Mouse (Mus musculus) neural tube, postnatal 0 days (tissue): Measurements from ENCODE around the gene Ube2q1. TPM values are rescaled to one million over a fixed set of nuclear protein-coding genes. Genes with fewer than 3 reads are reported as not detected.

Experiments used
- polyA plus RNA-seq: library from polyadenylated mRNA; unstranded; fragments of >200 nt; fragmentation: Nextera tagmentation; extraction: Ambion mirVana; gene quantifications from 2 replicates; pipeline ENCODE4 v1.2.1, GENCODE M21; 2015

Ube2q1 gene
- 13.1 and 13.9 TPM in 2 replicates for polyA plus RNA-seq

GRCm38 (mm10) chr3:89772968-89773709, at the start of gene Ube2q1:
TSS of gene Ube2q1 (plus strand) at chr3:89773616.

GRCm38 (mm10) chr3:89764119-89764724, 9.2 kb upstream of the Ube2q1 start, which contains the start of gene Chrnb2:
TSS of gene Chrnb2 (minus strand) at chr3:89764632.

GRCm38 (mm10) chr3:89830815-89831591, 57.6 kb downstream of the Ube2q1 start, which contains the start of gene She:
TSS of gene She (plus strand) at chr3:89831370.

Other genes with a start within 250 kb of the Ube2q1 start
- gene Adar, start 58.6 kb upstream of the Ube2q1 start, polyA plus RNA-seq: 16.3 and 19.0 TPM in 2 replicates
- 13.8 and 16.1 TPM in 2 replicates for gene Chrnb2, start 9.0 kb upstream of the Ube2q1 start, polyA plus RNA-seq
- gene She, start 57.8 kb downstream of the Ube2q1 start, polyA plus RNA-seq: 1.3 and 1.5 TPM in 2 replicates
- gene Il6ra, start 139.6 kb downstream of the Ube2q1 start, polyA plus RNA-seq: 2.1 and 2.5 TPM in 2 replicates
- 9.8 and 10.8 TPM in 2 replicates for gene Atp8b2, start 189.9 kb downstream of the Ube2q1 start, polyA plus RNA-seq
- gene Hax1, start 225.2 kb downstream of the Ube2q1 start, polyA plus RNA-seq: 88.6 and 90.9 TPM in 2 replicates